Mouse (Mus musculus): Measurements from ENCODE around the gene Zfpl1. TPM values are rescaled to one million over a fixed set of nuclear protein-coding genes. Genes with fewer than 3 reads are reported as not detected.
"Not testable (repeated sequence)": the region's sequence is repeated elsewhere in the genome, so short reads cannot be mapped to it uniquely, and the experiment has no call there.

The Zfpl1 gene
- polyA plus RNA-seq (2012; rRNA removed): 68.5 and 81.2 TPM in 2 replicates

GRCm38 (mm10) chr19:6084478-6085248 lies at the start of gene Zfpl1, which contains the start of gene Cdca5:
Zfpl1 (minus strand) TSS chr19:6084956.
Cdca5 (plus strand) TSS chr19:6084983.
- peak; percentile 82 for DNase-seq (ENCODE audit: low spot score)

- DNase-seq (ENCODE audit: low spot score): not testable (repeated sequence)
Measured at GRCm38 (mm10) chr19:6133197-6133596, 48.4 kb upstream of the Zfpl1 start.

GRCm38 (mm10) chr19:6132171-6132827 lies 47.5 kb upstream of the Zfpl1 start:
- no peak for DNase-seq (ENCODE audit: low spot score)

GRCm38 (mm10) chr19:6130414-6131128 lies 45.8 kb upstream of the Zfpl1 start:
- not testable (repeated sequence) for DNase-seq (ENCODE audit: low spot score)

GRCm38 (mm10) chr19:6127760-6128341 lies 43.1 kb upstream of the Zfpl1 start, which contains the start of gene Snx15:
Snx15 (minus strand) TSS chr19:6128304.
- DNase-seq (ENCODE audit: low spot score): peak; percentile 85

GRCm38 (mm10) chr19:6126789-6127580 lies 42.2 kb upstream of the Zfpl1 start:
- DNase-seq (ENCODE audit: low spot score): no peak

- no peak for DNase-seq (ENCODE audit: low spot score)
Measured at GRCm38 (mm10) chr19:6126289-6126688, 41.5 kb upstream of the Zfpl1 start.

- no peak for DNase-seq (ENCODE audit: low spot score)
Measured at GRCm38 (mm10) chr19:6124898-6125297, 40.1 kb upstream of the Zfpl1 start.

- DNase-seq (ENCODE audit: low spot score): no peak
Measured at GRCm38 (mm10) chr19:6123330-6123729, 38.6 kb upstream of the Zfpl1 start.

- no peak for DNase-seq (ENCODE audit: low spot score)
Measured at GRCm38 (mm10) chr19:6121761-6122160, 37.0 kb upstream of the Zfpl1 start.

- DNase-seq (ENCODE audit: low spot score): no peak
Measured at GRCm38 (mm10) chr19:6118677-6119185, 34.0 kb upstream of the Zfpl1 start.

GRCm38 (mm10) chr19:6117986-6118676 lies 33.4 kb upstream of the Zfpl1 start, which contains the start of gene Sac3d1:
Sac3d1 (minus strand) TSS chr19:6118650.
- peak; percentile 70 for DNase-seq (ENCODE audit: low spot score)

GRCm38 (mm10) chr19:6117346-6117985 lies 32.7 kb upstream of the Zfpl1 start:
- DNase-seq (ENCODE audit: low spot score): peak; percentile 61

- no peak for DNase-seq (ENCODE audit: low spot score)
Measured at GRCm38 (mm10) chr19:6116113-6116850, 31.5 kb upstream of the Zfpl1 start.

- no peak for DNase-seq (ENCODE audit: low spot score)
Measured at GRCm38 (mm10) chr19:6113116-6113515, 28.4 kb upstream of the Zfpl1 start.

GRCm38 (mm10) chr19:6105586-6105985 lies 20.8 kb upstream of the Zfpl1 start, which contains the start of gene Naaladl1:
Naaladl1 (plus strand) TSS chr19:6105782.
- no peak for DNase-seq (ENCODE audit: low spot score)

GRCm38 (mm10) chr19:6104476-6104875 lies 19.7 kb upstream of the Zfpl1 start:
- no peak for DNase-seq (ENCODE audit: low spot score)

GRCm38 (mm10) chr19:6102169-6102853 lies 17.6 kb upstream of the Zfpl1 start:
- DNase-seq (ENCODE audit: low spot score): no peak
